Mouse (Mus musculus): Measurements from ENCODE around the gene Tube1. TPM values are rescaled to one million over a fixed set of nuclear protein-coding genes. Genes with fewer than 3 reads are reported as not detected.

Tube1 gene
- total and polyA plus RNA-seq, 3 experiments, result 11.7 to 16.1 (median 14.6) TPM

DNA sequence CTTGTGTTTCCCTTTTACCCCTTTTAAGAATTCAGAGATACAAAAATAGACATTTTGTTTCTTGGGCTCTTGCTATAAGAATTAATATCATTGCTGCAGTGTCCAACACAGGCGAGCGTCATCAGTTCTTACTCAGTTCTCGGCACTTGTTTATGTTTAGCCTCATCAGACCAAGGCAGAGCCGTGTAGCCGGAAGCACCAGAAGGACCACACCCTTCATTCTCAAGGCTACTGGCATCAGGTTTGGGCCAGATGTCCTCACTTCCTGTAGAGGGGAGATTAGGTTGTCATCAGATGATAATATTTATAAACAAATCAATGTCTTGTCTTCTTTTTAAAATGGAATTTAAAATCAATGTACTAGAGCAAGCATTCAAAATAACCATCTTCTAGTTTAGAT lies 43.2 kb downstream of the Tube1 start:
- no peaks in the 10 kb centered on the region for H3K36me3 ChIP-seq (replicated peaks in 1 of 2; ENCODE audit: control insufficient read depth in 1 of 2, insufficient read depth in 1 of 2, low read length in 1 of 2)
- TF ChIP-seq IRF4 (IDR thresholded peaks at IDR 0.05; ENCODE audit: low read depth, low read length) (no peak), CHD1 (IDR thresholded peaks at IDR 0.05; ENCODE audit: low read depth, low read length) (no peak), USF1 (IDR thresholded peaks at IDR 0.05; ENCODE audit: low read depth, low read length) (no peak), CTCF (conservative IDR thresholded peaks at IDR 0.05 in 1 of 2, IDR thresholded peaks at IDR 0.05 in 1 of 2; ENCODE audit: low read depth in 2 of 2, low read length in 2 of 2) (no peak), ZC3H11A (IDR thresholded peaks at IDR 0.05; ENCODE audit: low read depth, low read length) (no peak), MYC (IDR thresholded peaks at IDR 0.05; ENCODE audit: low read depth, low read length) (no peak), MXI1 (IDR thresholded peaks at IDR 0.05; ENCODE audit: low read depth, low read length) (no peak), GABPA (IDR thresholded peaks at IDR 0.05; ENCODE audit: insufficient replicate concordance, low read depth, low read length) (no peak), KAT2A (IDR thresholded peaks at IDR 0.05; ENCODE audit: insufficient replicate concordance, low read length) (no peak), BHLHE40 (IDR thresholded peaks at IDR 0.05; ENCODE audit: low read depth, low read length) (no peak)
- dilution Hi-C loops (cut with MboI; ENCODE audit: extremely low pct_ligation_motif_present, extremely low pct_unique_long_range_greater_than_20kb, low sequenced_read_pairs) (no loop called here), in situ Hi-C loops (cut with MboI; ENCODE audit: low pct_ligation_motif_present, low pct_unique_long_range_greater_than_20kb, low sequenced_read_pairs) (loop anchor here (10.0 kb wide), 1 partner anchor 58 kb away; no protein-coding TSS in a partner anchor)
- no peaks in the 10 kb centered on the region for H3K79me2 ChIP-seq (replicated peaks; ENCODE audit: control insufficient read depth, extremely low read depth, insufficient read depth, poor library complexity, severe bottlenecking)
- H3K27ac ChIP-seq (ENCODE audit: insufficient read depth, low read depth), result no peak overlapping the region
- H3K9ac ChIP-seq (ENCODE audit: insufficient read depth, low read depth), result no peak overlapping the region
- H3K4me2 ChIP-seq (ENCODE audit: insufficient read depth, low read depth, poor library complexity, severe bottlenecking), result no peak overlapping the region
- peaks cover 8% of the 10 kb centered on the region for H3K9me3 ChIP-seq (replicated peaks; ENCODE audit: low read length)
- H3K4me3 ChIP-seq (replicated peaks in 1 of 3; ENCODE audit: low read depth in 2 of 3, low read length in 2 of 3, poor library complexity in 1 of 3), result no peak overlapping the region
- peaks cover 2 to 3% of the 10 kb centered on the region in 2 experiments; a peak in 3 of 4 replicates for H3K4me1 ChIP-seq (ENCODE audit: control insufficient read depth in 1 of 2, insufficient read depth in 2 of 2)
- DNase-seq (ENCODE audit: extremely low read depth), result no peak
- no peaks in the 10 kb centered on the region for H3K27me3 ChIP-seq (replicated peaks)

GRCm38 (mm10) chr10:39184864-39185544 lies 51.2 kb downstream of the Tube1 start:
- no peak for TF ChIP-seq EP300 (IDR thresholded peaks at IDR 0.05; ENCODE audit: low read length)
- H3K9me3 ChIP-seq (replicated peaks; ENCODE audit: low read length), result no peaks in the 10 kb centered on the region
- H3K79me2 ChIP-seq (replicated peaks; ENCODE audit: control insufficient read depth, extremely low read depth, insufficient read depth, poor library complexity, severe bottlenecking), result no peaks in the 10 kb centered on the region
- H3K9ac ChIP-seq (ENCODE audit: insufficient read depth, low read depth), result no peak overlapping the region
- no peaks in the 10 kb centered on the region; a peak in 1 of 4 replicates for H3K4me1 ChIP-seq (ENCODE audit: control insufficient read depth in 1 of 2, insufficient read depth in 2 of 2)
- DNase-seq (ENCODE audit: extremely low read depth), result no peak
- no peak overlapping the region for H3K27ac ChIP-seq (ENCODE audit: insufficient read depth, low read depth)
- no peak overlapping the region for H3K4me2 ChIP-seq (ENCODE audit: insufficient read depth, low read depth, poor library complexity, severe bottlenecking)
- dilution Hi-C loops (cut with MboI; ENCODE audit: extremely low pct_ligation_motif_present, extremely low pct_unique_long_range_greater_than_20kb, low sequenced_read_pairs), result no loop called here
- H3K27me3 ChIP-seq (replicated peaks), result no peaks in the 10 kb centered on the region
- H3K36me3 ChIP-seq (replicated peaks in 1 of 2; ENCODE audit: control insufficient read depth in 1 of 2, insufficient read depth in 1 of 2, low read length in 1 of 2), result no peaks in the 10 kb centered on the region
- no peak overlapping the region for H3K4me3 ChIP-seq (replicated peaks in 1 of 3; ENCODE audit: low read depth in 2 of 3, low read length in 2 of 3, poor library complexity in 1 of 3)
- in situ Hi-C loops (cut with MboI; ENCODE audit: low pct_ligation_motif_present, low pct_unique_long_range_greater_than_20kb, low sequenced_read_pairs), result no loop called here

DNA sequence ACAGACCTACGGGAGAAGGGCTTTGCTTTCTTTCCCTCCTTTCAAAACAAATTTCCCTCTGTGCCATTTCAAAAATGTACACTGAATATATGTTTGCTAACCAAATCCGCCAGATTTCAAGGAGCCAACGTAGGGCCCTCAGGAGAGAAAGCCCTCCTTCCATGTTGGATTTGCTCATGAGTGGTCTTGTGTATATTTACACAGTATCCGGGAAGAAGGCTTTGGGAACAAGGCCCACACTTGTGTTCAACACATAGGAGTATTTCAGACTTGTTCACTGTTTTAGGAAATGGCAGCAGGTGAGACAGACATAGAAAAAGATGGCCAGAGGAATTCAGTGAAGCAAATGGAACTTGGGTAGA lies 51.8 kb downstream of the Tube1 start:
- in situ Hi-C loops (cut with MboI; ENCODE audit: low pct_ligation_motif_present, low pct_unique_long_range_greater_than_20kb, low sequenced_read_pairs), result no loop called here
- H3K4me2 ChIP-seq (ENCODE audit: insufficient read depth, low read depth, poor library complexity, severe bottlenecking), result no peak overlapping the region
- no peak overlapping the region for H3K4me3 ChIP-seq (replicated peaks in 1 of 3; ENCODE audit: low read depth in 2 of 3, low read length in 2 of 3, poor library complexity in 1 of 3)
- DNase-seq (ENCODE audit: extremely low read depth), result no peak
- no peaks in the 10 kb centered on the region for H3K36me3 ChIP-seq (replicated peaks in 1 of 2; ENCODE audit: control insufficient read depth in 1 of 2, insufficient read depth in 1 of 2, low read length in 1 of 2)
- H3K9ac ChIP-seq (ENCODE audit: insufficient read depth, low read depth), result no peak overlapping the region
- dilution Hi-C loops (cut with MboI; ENCODE audit: extremely low pct_ligation_motif_present, extremely low pct_unique_long_range_greater_than_20kb, low sequenced_read_pairs), result no loop called here
- H3K27ac ChIP-seq (ENCODE audit: insufficient read depth, low read depth), result no peak overlapping the region
- H3K9me3 ChIP-seq (replicated peaks; ENCODE audit: low read length), result no peaks in the 10 kb centered on the region
- H3K79me2 ChIP-seq (replicated peaks; ENCODE audit: control insufficient read depth, extremely low read depth, insufficient read depth, poor library complexity, severe bottlenecking), result no peaks in the 10 kb centered on the region
- TF ChIP-seq MYC (IDR thresholded peaks at IDR 0.05; ENCODE audit: low read depth, low read length) (no peak), MAX (IDR thresholded peaks at IDR 0.05; ENCODE audit: low read length) (no peak), JUND (conservative IDR thresholded peaks at IDR 0.05; ENCODE audit: low read depth, low read length) (no peak), EP300 (IDR thresholded peaks at IDR 0.05; ENCODE audit: low read length) (no peak), POLR2AphosphoS2 (IDR thresholded peaks at IDR 0.05; ENCODE audit: low read depth, low read length) (no peak), ZNF384 (IDR thresholded peaks at IDR 0.05; ENCODE audit: low read depth, low read length) (no peak), ZC3H11A (IDR thresholded peaks at IDR 0.05; ENCODE audit: low read depth, low read length) (no peak), NRF1 (IDR thresholded peaks at IDR 0.05; ENCODE audit: low read depth, low read length) (no peak)
- no peaks in the 10 kb centered on the region; a peak in 1 of 4 replicates for H3K4me1 ChIP-seq (ENCODE audit: control insufficient read depth in 1 of 2, insufficient read depth in 2 of 2)
- no peaks in the 10 kb centered on the region for H3K27me3 ChIP-seq (replicated peaks)
